Mouse (Mus musculus): ENCODE measurements around the gene Bin2. TPM values are rescaled to one million over a fixed set of nuclear protein-coding genes. Genes with fewer than 3 reads are reported as not detected.

Gene Bin2
- polyA plus RNA-seq, 1 experiment from 2014 or later = 4.2 TPM

GRCm38 (mm10) chr15:100708433-100709078, 39.2 kb upstream of the Bin2 start:
- Histone ChIP-seq H3K4me1 (ENCODE audit: insufficient read depth, low read depth, low read length) (no peaks in the 10 kb centered on the region), H3K27me3 (replicated peaks; ENCODE audit: insufficient read depth, low read length) (0 out of 2 replicates have a peak, but pooled peaks cover 3% of the 10 kb centered on the region), H3K9ac (replicated peaks; ENCODE audit: low read depth) (no peak overlapping the region), H3K27ac (ENCODE audit: low read length) (no peak overlapping the region), H3K9me3 (ENCODE audit: low read length) (no peaks in the 10 kb centered on the region), H3K4me2 (replicated peaks; ENCODE audit: low read depth, low read length) (no peak overlapping the region), H3K4me3 (ENCODE audit: low read depth, low read length) (no peak overlapping the region), H3K36me3 (ENCODE audit: insufficient read depth, low read length) (no peaks in the 10 kb centered on the region)
- TF ChIP-seq EP300 (IDR thresholded peaks at IDR 0.05) (no peak), CTCF (IDR thresholded peaks at IDR 0.05) (no peak)
- DNase-seq (ENCODE audit: low spot score) (no peak), ATAC-seq (no peak)
- WGBS = 65% methylated on average over 8 of the region's 8 CpGs

- Histone ChIP-seq H3K4me1 (ENCODE audit: insufficient read depth, low read depth, low read length) (no peaks in the 10 kb centered on the region), H3K9ac (replicated peaks; ENCODE audit: low read depth) (no peak overlapping the region), H3K27me3 (replicated peaks; ENCODE audit: insufficient read depth, low read length) (0 out of 2 replicates have a peak, but pooled peaks cover 3% of the 10 kb centered on the region), H3K27ac (ENCODE audit: low read length) (no peak overlapping the region), H3K4me2 (replicated peaks; ENCODE audit: low read depth, low read length) (no peak overlapping the region), H3K4me3 (ENCODE audit: low read depth, low read length) (no peak overlapping the region), H3K36me3 (ENCODE audit: insufficient read depth, low read length) (no peaks in the 10 kb centered on the region), H3K9me3 (ENCODE audit: low read length) (no peaks in the 10 kb centered on the region)
- WGBS = 63% methylated on average over 8 of the region's 8 CpGs
- TF ChIP-seq EP300 (IDR thresholded peaks at IDR 0.05) (no peak), CTCF (IDR thresholded peaks at IDR 0.05) (no peak)
- ATAC-seq (no peak), DNase-seq (ENCODE audit: low spot score) (no peak)
Observed at GRCm38 (mm10) chr15:100706226-100706625, 36.9 kb upstream of the Bin2 start.

GRCm38 (mm10) chr15:100705376-100705775, 36.0 kb upstream of the Bin2 start:
- H3K27me3 ChIP-seq (replicated peaks; ENCODE audit: insufficient read depth, low read length) = 0 out of 2 replicates have a peak, but pooled peaks cover 3% of the 10 kb centered on the region
- H3K9me3 ChIP-seq (ENCODE audit: low read length) = no peaks in the 10 kb centered on the region
- H3K9ac ChIP-seq (replicated peaks; ENCODE audit: low read depth) = no peak overlapping the region
- DNase-seq (ENCODE audit: low spot score) = no peak
- H3K36me3 ChIP-seq (ENCODE audit: insufficient read depth, low read length) = no peaks in the 10 kb centered on the region
- no peaks in the 10 kb centered on the region for H3K4me1 ChIP-seq (ENCODE audit: insufficient read depth, low read depth, low read length)
- ATAC-seq = no peak
- H3K4me2 ChIP-seq (replicated peaks; ENCODE audit: low read depth, low read length) = no peak overlapping the region
- WGBS = 79% methylated on average over 1 of the region's 1 CpGs
- no peak for TF ChIP-seq CTCF (IDR thresholded peaks at IDR 0.05)
- no peak for TF ChIP-seq EP300 (IDR thresholded peaks at IDR 0.05)
- no peak overlapping the region for H3K27ac ChIP-seq (ENCODE audit: low read length)
- H3K4me3 ChIP-seq (ENCODE audit: low read depth, low read length) = no peak overlapping the region

GRCm38 (mm10) chr15:100703913-100704312, 34.6 kb upstream of the Bin2 start:
- DNase-seq (ENCODE audit: low spot score) (no peak), ATAC-seq (no peak)
- 10% methylated on average over 17 of the region's 17 CpGs for WGBS
- H3K4me2 ChIP-seq (replicated peaks; ENCODE audit: low read depth, low read length) = no peak overlapping the region
- H3K9me3 ChIP-seq (ENCODE audit: low read length) = no peaks in the 10 kb centered on the region
- TF ChIP-seq EP300 (IDR thresholded peaks at IDR 0.05) (no peak), CTCF (IDR thresholded peaks at IDR 0.05) (no peak)
- no peaks in the 10 kb centered on the region for H3K4me1 ChIP-seq (ENCODE audit: insufficient read depth, low read depth, low read length)
- 0 out of 2 replicates have a peak, but pooled peaks cover 3% of the 10 kb centered on the region for H3K27me3 ChIP-seq (replicated peaks; ENCODE audit: insufficient read depth, low read length)
- H3K9ac ChIP-seq (replicated peaks; ENCODE audit: low read depth) = no peak overlapping the region
- no peaks in the 10 kb centered on the region for H3K36me3 ChIP-seq (ENCODE audit: insufficient read depth, low read length)
- H3K27ac ChIP-seq (ENCODE audit: low read length) = no peak overlapping the region
- H3K4me3 ChIP-seq (ENCODE audit: low read depth, low read length) = no peak overlapping the region

GRCm38 (mm10) chr15:100701856-100702255, 32.5 kb upstream of the Bin2 start:
- ATAC-seq (no peak), DNase-seq (ENCODE audit: low spot score) (no peak)
- TF ChIP-seq CTCF (IDR thresholded peaks at IDR 0.05) (no peak), EP300 (IDR thresholded peaks at IDR 0.05) (no peak)
- Histone ChIP-seq H3K27me3 (replicated peaks; ENCODE audit: insufficient read depth, low read length) (0 out of 2 replicates have a peak, but pooled peaks cover 3% of the 10 kb centered on the region), H3K9me3 (ENCODE audit: low read length) (no peaks in the 10 kb centered on the region), H3K36me3 (ENCODE audit: insufficient read depth, low read length) (no peaks in the 10 kb centered on the region), H3K9ac (replicated peaks; ENCODE audit: low read depth) (no peak overlapping the region), H3K27ac (ENCODE audit: low read length) (no peak overlapping the region), H3K4me2 (replicated peaks; ENCODE audit: low read depth, low read length) (no peak overlapping the region), H3K4me1 (ENCODE audit: insufficient read depth, low read depth, low read length) (no peaks in the 10 kb centered on the region), H3K4me3 (ENCODE audit: low read depth, low read length) (no peak overlapping the region)
- whole genome bisulfite sequencing = 70% methylated on average over 6 of the region's 6 CpGs

GRCm38 (mm10) chr15:100701108-100701507, 31.8 kb upstream of the Bin2 start:
- 0 out of 2 replicates have a peak, but pooled peaks cover 3% of the 10 kb centered on the region for H3K27me3 ChIP-seq (replicated peaks; ENCODE audit: insufficient read depth, low read length)
- 65% methylated on average over 10 of the region's 10 CpGs for whole genome bisulfite sequencing
- no peaks in the 10 kb centered on the region for H3K4me1 ChIP-seq (ENCODE audit: insufficient read depth, low read depth, low read length)
- ATAC-seq (no peak), DNase-seq (ENCODE audit: low spot score) (no peak)
- no peak overlapping the region for H3K4me3 ChIP-seq (ENCODE audit: low read depth, low read length)
- H3K9ac ChIP-seq (replicated peaks; ENCODE audit: low read depth) = no peak overlapping the region
- TF ChIP-seq EP300 (IDR thresholded peaks at IDR 0.05) = no peak
- TF ChIP-seq CTCF (IDR thresholded peaks at IDR 0.05) = no peak
- H3K36me3 ChIP-seq (ENCODE audit: insufficient read depth, low read length) = no peaks in the 10 kb centered on the region
- H3K4me2 ChIP-seq (replicated peaks; ENCODE audit: low read depth, low read length) = no peak overlapping the region
- H3K27ac ChIP-seq (ENCODE audit: low read length) = no peak overlapping the region
- no peaks in the 10 kb centered on the region for H3K9me3 ChIP-seq (ENCODE audit: low read length)

Data from lung, postnatal 0 days (tissue).